ENCODE assay signal across 32 mouse cellular contexts in genomic region chr5:11138031-11138430, GRCm38 (mm10). TPM values are rescaled to one million over a fixed set of nuclear protein-coding genes. Genes with fewer than 3 reads are reported as not detected.
A peak's percentile ranks its signal among the peaks of the same experiment; 100 is the strongest.
DNase-seq lines count a peak whose midpoint lies in the region; TF ChIP-seq lines count a peak whose summit lies in the region.
"Not testable (repeated sequence)": the region's sequence is repeated elsewhere in the genome, so short reads cannot be mapped to it uniquely, and the experiment has no call there.
"Had no signal": no experiment of that assay in that cellular context is flagged by ENCODE, and none has a peak within 500 bp of the region (broad histone marks: within the 10 kb centered on the region; RNA-seq: fewer than 3 reads in every experiment).

No protein-coding gene starts in this region.

- not testable (repeated sequence) for H3K27me3 ChIP-seq in cerebellum, adult 2 months (ENCODE audit: control insufficient read depth, insufficient read depth, low read length)

- not testable (repeated sequence) for H3K27ac ChIP-seq in cerebellum, adult 2 months (ENCODE audit: insufficient read depth, low read length)

- peak; percentile 1 for DNase-seq in adrenal gland, postnatal 10 days
- DNase-seq in cerebellum, adult 2 months = peak; percentile 0 to 5
- peak; percentile 2 to 3 for DNase-seq in gastrocnemius, adult 8-10 months (ENCODE audit: low spot score in 2 of 2)
- DNase-seq in kidney, adult 18-20 months = peak; percentile 2
- DNase-seq in layer of hippocampus, adult 11-12 months (ENCODE audit: low spot score) = peak; percentile 2
- DNase-seq in right cerebral cortex, postnatal 10 days (ENCODE audit: low spot score in 2 of 2) = peak; percentile 14 to 20
- DNase-seq in testis, postnatal 10 days (ENCODE audit: low spot score) = peak; percentile 39
- DNase-seq in urinary bladder, postnatal 10 days (ENCODE audit: low spot score) = peak; percentile 11

- 80% methylated on average over 12 of the region's 12 CpGs for WGBS in cerebellum, adult 2 months

- H3K4me1 ChIP-seq in cerebellum, adult 2 months (ENCODE audit: control insufficient read depth, insufficient read depth, low read length) = not testable (repeated sequence)

- TF ChIP-seq CTCF in cerebellum, adult 2 months (IDR thresholded peaks at IDR 0.05; ENCODE audit: borderline replicate concordance, insufficient read depth, low read depth, low read length) = not testable (repeated sequence)

- not testable (repeated sequence) for TF ChIP-seq POLR2A in cerebellum, adult 2 months (IDR thresholded peaks at IDR 0.05; ENCODE audit: borderline replicate concordance, insufficient read depth, low read length)

- H3K4me3 ChIP-seq in cerebellum, adult 2 months (replicated peaks; ENCODE audit: insufficient read depth, low read depth, low read length) = not testable (repeated sequence)

RNA-seq across cellular contexts. Expression of gene Gm8879, which starts 10.6 kb away (rescaled TPM):
- total RNA-seq in adrenal gland, postnatal 10 days (2021) = not detected
- polyA plus RNA-seq in cerebellum, adult 2 months (2012; rRNA removed) = not detected in 2 replicates
- total RNA-seq in gastrocnemius, adult 8-10 months (2022) = not detected
- total RNA-seq: adrenal gland, adult 2 months; gastrocnemius, adult 2 months; granulocyte monocyte progenitor cell, adult 5-6 weeks; heart, postnatal 25 days; hindbrain, postnatal 0 days; layer of hippocampus, adult 8-10 months; layer of hippocampus, postnatal 25 days; left cerebral cortex, adult 8-10 months; left cerebral cortex, postnatal 36 days had no signal
- polyA plus RNA-seq: adrenal gland, adult 2 months; CD4-positive, CD25-positive, alpha-beta regulatory T cell, adult 4 months; cortical plate, adult 2 months; embryonic facial prominence, embryonic 14.5 days; erythroblast, embryonic 14.5 days; forebrain, embryonic 11.5 days; forebrain, embryonic 16.5 days; heart, embryonic 10.5 days; heart, embryonic 15.5 days; hindbrain, embryonic 12.5 days; hindbrain, postnatal 0 days; intestine, embryonic 15.5 days; limb, embryonic 14.5 days; liver, embryonic 12.5 days; liver, postnatal 0 days; lung, embryonic 16.5 days; midbrain, embryonic 13.5 days had no signal

RNA-seq across cellular contexts. Expression of gene Gm5861, which starts 44.8 kb away (rescaled TPM):
- total RNA-seq in adrenal gland, postnatal 10 days (2021) = not detected
- polyA plus RNA-seq in cerebellum, adult 2 months (2012; rRNA removed) = not detected in 2 replicates
- total RNA-seq in gastrocnemius, adult 8-10 months (2022) = not detected
- total RNA-seq: adrenal gland, adult 2 months; gastrocnemius, adult 2 months; granulocyte monocyte progenitor cell, adult 5-6 weeks; heart, postnatal 25 days; hindbrain, postnatal 0 days; layer of hippocampus, adult 8-10 months; layer of hippocampus, postnatal 25 days; left cerebral cortex, adult 8-10 months; left cerebral cortex, postnatal 36 days had no signal
- polyA plus RNA-seq: adrenal gland, adult 2 months; CD4-positive, CD25-positive, alpha-beta regulatory T cell, adult 4 months; cortical plate, adult 2 months; embryonic facial prominence, embryonic 14.5 days; erythroblast, embryonic 14.5 days; forebrain, embryonic 11.5 days; forebrain, embryonic 16.5 days; heart, embryonic 10.5 days; heart, embryonic 15.5 days; hindbrain, embryonic 12.5 days; hindbrain, postnatal 0 days; intestine, embryonic 15.5 days; limb, embryonic 14.5 days; liver, embryonic 12.5 days; liver, postnatal 0 days; lung, embryonic 16.5 days; midbrain, embryonic 13.5 days had no signal
